ENCODE assay signal across 8 mouse cellular contexts in genomic region chr11:99120524-99121217, GRCm38 (mm10). TPM values are rescaled to one million over a fixed set of nuclear protein-coding genes. Genes with fewer than 3 reads are reported as not detected.
DNase-seq lines count a peak whose midpoint lies in the region; ATAC-seq and TF ChIP-seq lines count a peak whose summit lies in the region.
"Had no signal": no experiment of that assay in that cellular context is flagged by ENCODE, and none has a peak within 500 bp of the region (broad histone marks: within the 10 kb centered on the region; RNA-seq: fewer than 3 reads in every experiment).

No protein-coding gene starts in this region.

- no peak for TF ChIP-seq CTCF in lung, postnatal 0 days (IDR thresholded peaks at IDR 0.05)
- no peak for TF ChIP-seq CTCF in stomach, postnatal 0 days (IDR thresholded peaks at IDR 0.05; ENCODE audit: low read depth)

- H3K4me3 ChIP-seq in lung, postnatal 0 days (ENCODE audit: low read depth, low read length) = no peak overlapping the region
- no peak overlapping the region for H3K4me3 ChIP-seq in heart, embryonic 10.5 days
- H3K4me3 ChIP-seq in stomach, postnatal 0 days (ENCODE audit: low read depth, low read length) = no peak overlapping the region

- H3K4me1 ChIP-seq in lung, postnatal 0 days (ENCODE audit: insufficient read depth, low read depth, low read length) = peaks cover 5% of the 10 kb centered on the region; the same call in 1 of the 2 replicates
- peaks cover 32% of the 10 kb centered on the region for H3K4me1 ChIP-seq in heart, embryonic 10.5 days
- H3K4me1 ChIP-seq in stomach, postnatal 0 days (replicated peaks; ENCODE audit: control insufficient read depth, insufficient read depth) = 0 out of 2 replicates have a peak, but pooled peaks cover 3% of the 10 kb centered on the region

- no peak for DNase-seq in lung, postnatal 0 days (ENCODE audit: low spot score)
- DNase-seq in lung, postnatal 25 days (ENCODE audit: low spot score) = no peak
- no peak for DNase-seq in heart, embryonic 10.5 days (ENCODE audit: low spot score)
- peak; percentile 26 to 62 for DNase-seq in kidney, postnatal 25 days
- DNase-seq in stomach, postnatal 0 days (ENCODE audit: low spot score) = no peak
- no peak for DNase-seq in left cerebral cortex, postnatal 10 days (ENCODE audit: extremely low spot score in 1 of 2, low spot score in 2 of 2)
- DNase-seq in layer of hippocampus, postnatal 25 days (ENCODE audit: extremely low spot score in 1 of 2, low spot score in 1 of 2) = no peak

- H3K4me2 ChIP-seq in lung, postnatal 0 days (replicated peaks; ENCODE audit: low read depth, low read length) = no peak overlapping the region
- no peak overlapping the region for H3K4me2 ChIP-seq in stomach, postnatal 0 days (replicated peaks; ENCODE audit: low read depth)

- intact Hi-C loops in left cerebral cortex, postnatal 10 days (cut with DNase I) = no loop called here

- H3K27me3 ChIP-seq in lung, postnatal 0 days (replicated peaks; ENCODE audit: insufficient read depth, low read length) = no peaks in the 10 kb centered on the region
- no peaks in the 10 kb centered on the region for H3K27me3 ChIP-seq in heart, embryonic 10.5 days (ENCODE audit: insufficient read depth, poor library complexity, severe bottlenecking)
- no peaks in the 10 kb centered on the region for H3K27me3 ChIP-seq in stomach, postnatal 0 days (ENCODE audit: control insufficient read depth, insufficient read depth, low read length)

- no peak for TF ChIP-seq EP300 in lung, postnatal 0 days (IDR thresholded peaks at IDR 0.05)
- no peak for TF ChIP-seq EP300 in stomach, postnatal 0 days (optimal IDR thresholded peaks at IDR 0.05)

- H3K27ac ChIP-seq in lung, postnatal 0 days (ENCODE audit: low read length) = peak overlapping the region; percentile 20; the same call in 1 of the 2 replicates
- H3K27ac ChIP-seq in heart, embryonic 10.5 days = peak overlapping the region; percentile 70
- H3K27ac ChIP-seq in stomach, postnatal 0 days (replicated peaks) = 0 out of 2 replicates have a peak overlapping the region, but pooled peaks have one; percentile 13

- ATAC-seq in lung, postnatal 0 days = no peak
- no peak for ATAC-seq in stomach, postnatal 0 days (ENCODE audit: low FRiP score, low TSS enrichment)

- H3K9me3 ChIP-seq in lung, postnatal 0 days (ENCODE audit: low read length) = no peaks in the 10 kb centered on the region
- H3K9me3 ChIP-seq in heart, embryonic 10.5 days = no peaks in the 10 kb centered on the region
- no peaks in the 10 kb centered on the region for H3K9me3 ChIP-seq in stomach, postnatal 0 days (ENCODE audit: control insufficient read depth, low read length)

- WGBS in lung, postnatal 0 days = 45% methylated on average over 20 of the region's 20 CpGs
- 56% methylated on average over 20 of the region's 20 CpGs for WGBS in heart, embryonic 10.5 days
- WGBS in stomach, postnatal 0 days = 62% methylated on average over 20 of the region's 20 CpGs

- H3K36me3 ChIP-seq in lung, postnatal 0 days (ENCODE audit: insufficient read depth, low read length) = no peaks in the 10 kb centered on the region
- H3K36me3 ChIP-seq in heart, embryonic 10.5 days = no peaks in the 10 kb centered on the region
- no peaks in the 10 kb centered on the region for H3K36me3 ChIP-seq in stomach, postnatal 0 days (ENCODE audit: control insufficient read depth, insufficient read depth, low read length)

- no peak overlapping the region for H3K9ac ChIP-seq in lung, postnatal 0 days (replicated peaks; ENCODE audit: low read depth)
- no peak overlapping the region for H3K9ac ChIP-seq in stomach, postnatal 0 days (ENCODE audit: low read length)

RNA-seq across cellular contexts. Expression of gene Tns4, which starts 31.6 kb away (rescaled TPM):
- polyA plus RNA-seq in lung, postnatal 0 days (2015; fragmentation: Nextera tagmentation; extraction: Ambion mirVana) = 0.13 and 0.24 TPM in 2 replicates
- 0.36 TPM in 2 replicates for polyA plus RNA-seq in heart, embryonic 10.5 days (2016; fragmentation: Nextera tagmentation; extraction: Ambion mirVana)
- polyA plus RNA-seq in stomach, postnatal 0 days (2015; fragmentation: Nextera tagmentation; extraction: Ambion mirVana) = 0.82 and 1.1 TPM in 2 replicates
- total RNA-seq in left cerebral cortex, postnatal 10 days (2021) = under 1 TPM in 1 of 2 experiments, not detected in 1; 0.51 TPM
- not detected for total RNA-seq in layer of hippocampus, postnatal 25 days (2021)
- total RNA-seq: gastrocnemius, postnatal 36 days had no signal

RNA-seq across cellular contexts. Expression of gene Ccr7, which starts 34.2 kb away (rescaled TPM):
- polyA plus RNA-seq in lung, postnatal 0 days (2015; fragmentation: Nextera tagmentation; extraction: Ambion mirVana) = 0.50 and 0.69 TPM in 2 replicates
- polyA plus RNA-seq in heart, embryonic 10.5 days (2016; fragmentation: Nextera tagmentation; extraction: Ambion mirVana) = 0.25 and 0.78 TPM in 2 replicates
- 0.05 and 0.07 TPM in 2 replicates for polyA plus RNA-seq in stomach, postnatal 0 days (2015; fragmentation: Nextera tagmentation; extraction: Ambion mirVana)
- total RNA-seq in left cerebral cortex, postnatal 10 days (2021) = not detected
- not detected for total RNA-seq in layer of hippocampus, postnatal 25 days (2021)
- total RNA-seq: gastrocnemius, postnatal 36 days had no signal

Comparison
In these comparisons a context has a peak if more than half of its experiments do, and no peak if none do; other contexts are left out.
1. DNase-seq: peak in kidney, postnatal 25 days (2 of 2); none in lung, postnatal 0 days (single experiment), lung, postnatal 25 days (single experiment), heart, embryonic 10.5 days (single experiment), stomach, postnatal 0 days (single experiment), left cerebral cortex, postnatal 10 days (0 of 2) and layer of hippocampus, postnatal 25 days (0 of 2).
2. H3K27ac ChIP-seq: peak in every context shown above with its lines; median percentile 70 in heart, embryonic 10.5 days; 20 in lung, postnatal 0 days; 13 in stomach, postnatal 0 days.